Mouse (Mus musculus) layer of hippocampus, postnatal 25 days (tissue): ENCODE data around the gene Rasgrp4. TPM values are rescaled to one million over a fixed set of nuclear protein-coding genes. Genes with fewer than 3 reads are reported as not detected.
"Not testable (repeated sequence)": the region's sequence is repeated elsewhere in the genome, so short reads cannot be mapped to it uniquely, and the experiment has no call there.

Source experiments
- DNase-seq, 2 experiments: peaks; one replicate each; pipeline ENCODE4 v3.0.0; 2022; ENCODE audit warnings: mixed read lengths in 2 of 2, low spot score in 1 of 2; ENCODE audit errors: extremely low spot score in 1 of 2
- total RNA-seq, 2 experiments: library from RNA; stranded (reverse); gene quantifications; 2 replicates each; pipeline ENCODE4 v1.2.3; 2021

Gene Rasgrp4
- total RNA-seq, 2 experiments from 2014 or later = 0.66 to 0.80 TPM

GRCm38 (mm10) chr7:29172390-29173016, 37.9 kb downstream of the Rasgrp4 start:
- no peak for DNase-seq

- DNase-seq = no peak
Measured at GRCm38 (mm10) chr7:29178106-29178505, 43.5 kb downstream of the Rasgrp4 start.

- no peak for DNase-seq
Measured at GRCm38 (mm10) chr7:29179323-29179722, 44.7 kb downstream of the Rasgrp4 start.

GRCm38 (mm10) chr7:29180077-29180853, 45.6 kb downstream of the Rasgrp4 start, which contains the start of gene Psmd8:
TSS of gene Psmd8 (minus strand) at chr7:29180701.
- peak; percentile 78 to 89 for DNase-seq

- DNase-seq = no peak
Measured at GRCm38 (mm10) chr7:29180854-29181236, 46.2 kb downstream of the Rasgrp4 start.

GRCm38 (mm10) chr7:29181323-29181722, 46.7 kb downstream of the Rasgrp4 start:
- DNase-seq = not testable (repeated sequence)

- DNase-seq = not testable (repeated sequence)
Measured at GRCm38 (mm10) chr7:29194230-29194629, 59.6 kb downstream of the Rasgrp4 start.

- no peak for DNase-seq
Measured at GRCm38 (mm10) chr7:29202577-29202976, 67.9 kb downstream of the Rasgrp4 start.

Other genes with a start within 250 kb of the Rasgrp4 start
- 100 to 1,000 TPM; 124 to 129 TPM for gene Actn4, start 172.5 kb upstream of the Rasgrp4 start, total RNA-seq
- gene Eif3k, start 153.0 kb upstream of the Rasgrp4 start, total RNA-seq = 100 to 1,000 TPM; 179 to 185 TPM
- gene Map4k1, start 152.8 kb upstream of the Rasgrp4 start, total RNA-seq = 1 to 10 TPM; 2.1 to 2.4 TPM
- gene Ryr1, start 9.7 kb upstream of the Rasgrp4 start, total RNA-seq = 10 to 100 TPM; 12.0 to 15.1 TPM
- gene Fam98c, start 21.4 kb downstream of the Rasgrp4 start, total RNA-seq = 10 to 100 TPM; 28.9 to 30.8 TPM
- 1 to 10 TPM in 1 of 2 experiments, under 1 TPM in 1; 0.86 to 1.2 TPM for gene Ggn, start 35.4 kb downstream of the Rasgrp4 start, total RNA-seq
- gene Spred3, start 35.6 kb downstream of the Rasgrp4 start, total RNA-seq = 10 to 100 TPM; 38.8 to 55.5 TPM
- gene Psmd8, start 45.9 kb downstream of the Rasgrp4 start, total RNA-seq = 100 to 1,000 TPM; 136 to 143 TPM
- 1 to 10 TPM; 1.2 to 1.9 TPM for gene Catsperg1, start 79.2 kb downstream of the Rasgrp4 start, total RNA-seq
- 1 to 10 TPM; 2.0 to 2.3 TPM for gene Kcnk6, start 97.7 kb downstream of the Rasgrp4 start, total RNA-seq
- gene Yif1b, start 103.5 kb downstream of the Rasgrp4 start, total RNA-seq = 10 to 100 TPM; 43.7 to 50.2 TPM
- under 1 TPM in 1 of 2 experiments, not detected in 1; 0.37 TPM for gene 2200002D01Rik, start 113.6 kb downstream of the Rasgrp4 start, total RNA-seq
- gene Spint2, start 147.1 kb downstream of the Rasgrp4 start, total RNA-seq = 10 to 100 TPM; 17.6 to 19.2 TPM
- 10 to 100 TPM; 28.5 to 30.7 TPM for gene Ppp1r14a, start 154.5 kb downstream of the Rasgrp4 start, total RNA-seq
- 100 to 1,000 TPM; 100 to 111 TPM for gene Dpf1, start 169.1 kb downstream of the Rasgrp4 start, total RNA-seq